Mouse (Mus musculus) erythroblast, embryonic 14.5 days (primary cell): ENCODE results near the gene Canx.

Experiments used
- GATA1 ChIP-seq: IDR thresholded peaks from 2 replicates; pipeline ENCODE4 v1.6.1; 2012; ENCODE audit warnings: low read length, inconsistent platforms, mixed read lengths
- TAL1 ChIP-seq: IDR thresholded peaks from 3 replicates; pipeline ENCODE4 v1.6.1; 2012; ENCODE audit warnings: low read length, inconsistent platforms, mixed read lengths

DNA sequence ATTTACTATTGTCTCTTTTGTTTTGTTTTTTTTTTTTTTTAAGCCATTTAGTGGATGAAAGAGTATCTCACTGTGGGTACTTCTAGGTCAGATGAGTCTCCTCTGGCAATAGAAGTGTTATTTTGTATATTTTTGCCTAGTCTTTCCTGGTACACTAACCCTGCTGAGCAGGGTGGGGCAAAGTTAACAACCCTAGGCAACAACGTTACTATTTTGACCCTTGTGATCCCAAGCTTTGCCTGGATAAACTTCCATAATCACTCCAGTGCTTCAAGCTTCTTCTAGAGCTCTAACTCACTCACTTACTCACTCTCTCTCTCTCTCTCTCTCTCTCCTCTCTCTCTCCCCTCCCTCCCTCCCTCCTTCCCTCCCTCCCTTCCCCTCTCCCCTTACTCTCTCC is 10.7 kb upstream of the Canx start:
- TF ChIP-seq TAL1 (no peak), GATA1 (no peak)
